ENCODE assay signal across 21 mouse cellular contexts in genomic region chr7:118107671-118108070, GRCm38 (mm10).
"Had no signal": no experiment of that assay in that cellular context is flagged by ENCODE, and none has a peak within 500 bp of the region (broad histone marks: within the 10 kb centered on the region; RNA-seq: fewer than 3 reads in every experiment).

No protein-coding gene starts in this region.

- H3K27ac ChIP-seq: kidney, postnatal 0 days; left cerebral cortex, adult 2 months; limb, embryonic 12.5 days; limb, embryonic 15.5 days; lung, embryonic 15.5 days; midbrain, embryonic 10.5 days; neural tube, embryonic 13.5 days had no signal

- H3K9me3 ChIP-seq: limb, embryonic 12.5 days; limb, embryonic 15.5 days; lung, embryonic 15.5 days; megakaryocyte, embryonic 14.5 days; midbrain, embryonic 10.5 days; neural tube, embryonic 13.5 days had no signal

- H3K4me2 ChIP-seq: limb, embryonic 12.5 days; limb, embryonic 15.5 days; lung, embryonic 15.5 days; neural tube, embryonic 13.5 days had no signal

- DNase-seq: kidney, adult 2 months; kidney, postnatal 25 days; layer of hippocampus, postnatal 36 days; left cerebral cortex, postnatal 4 days; lung, adult 18-20 months; lung, postnatal 10 days; lung, postnatal 36 days; midbrain, embryonic 14.5 days; right cerebral cortex, postnatal 25 days; spleen, adult 18-20 months; thymus, adult 18-20 months; thymus, postnatal 36 days had no signal

- ATAC-seq: intestine, postnatal 0 days had no signal

- H3K9ac ChIP-seq: limb, embryonic 12.5 days; limb, embryonic 15.5 days; lung, embryonic 15.5 days; neural tube, embryonic 13.5 days had no signal

- H3K27me3 ChIP-seq: limb, embryonic 12.5 days; limb, embryonic 15.5 days; lung, embryonic 15.5 days; megakaryocyte, embryonic 14.5 days; neural tube, embryonic 13.5 days had no signal

- H3K4me3 ChIP-seq: left cerebral cortex, adult 2 months; limb, embryonic 12.5 days; limb, embryonic 15.5 days; lung, embryonic 15.5 days; megakaryocyte, embryonic 14.5 days; midbrain, embryonic 10.5 days; neural tube, embryonic 13.5 days had no signal
